Mouse (Mus musculus) testis, adult 2 months (tissue): ENCODE measurements around the gene Cipc.

Experiments used
- CTCF ChIP-seq: fragments of 200-500 bp; IDR thresholded peaks from 2 replicates; pipeline ENCODE4 v1.5.1; 2012; ENCODE audit warnings: low read depth, mild to moderate bottlenecking, inconsistent platforms, low read length, moderate library complexity; ENCODE audit not compliant: control insufficient read depth, insufficient read depth, insufficient replicate concordance
- POLR2A ChIP-seq: fragments of 200-500 bp; IDR thresholded peaks from 2 replicates; pipeline ENCODE4 v1.6.1; 2012; ENCODE audit warnings: low read depth, mild to moderate bottlenecking, inconsistent platforms, low read length, moderate library complexity; ENCODE audit not compliant: control insufficient read depth

DNA sequence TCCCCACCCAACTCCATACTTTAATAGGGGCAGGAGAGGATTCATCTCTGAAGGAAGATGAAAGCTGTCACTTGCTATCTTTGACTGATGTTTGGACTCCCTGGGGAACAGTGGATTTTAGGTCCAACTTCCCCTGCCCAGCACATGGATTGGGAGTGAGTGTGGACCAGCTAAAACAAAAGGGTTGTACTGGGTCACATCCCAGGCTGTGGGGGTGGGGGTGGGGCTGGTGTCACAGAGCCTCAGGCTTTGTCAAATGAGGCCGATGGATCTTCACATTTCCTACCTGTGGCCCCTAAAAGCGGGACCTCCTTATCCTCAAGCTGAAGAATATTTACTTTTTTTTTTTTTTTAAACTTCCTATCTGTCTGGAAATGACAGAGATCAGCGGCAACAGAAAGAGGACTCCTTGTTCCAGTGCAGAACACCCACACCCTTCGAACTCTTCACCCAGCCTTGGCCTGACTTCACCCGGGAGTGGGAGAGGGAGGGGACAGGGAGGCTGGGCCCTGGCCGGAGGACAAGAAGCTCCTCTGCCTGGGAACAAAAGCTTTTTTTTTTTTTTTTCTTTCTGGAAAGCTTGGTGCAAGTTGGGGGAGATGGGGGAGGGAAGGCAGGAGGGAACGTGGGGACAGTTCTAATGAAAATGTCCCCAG is 14.8 kb upstream of the Cipc start:
- TF ChIP-seq CTCF (no peak), POLR2A (no peak)
